Comparison of ENCODE assay signal across 26 mouse cellular contexts in the genomic region with DNA sequence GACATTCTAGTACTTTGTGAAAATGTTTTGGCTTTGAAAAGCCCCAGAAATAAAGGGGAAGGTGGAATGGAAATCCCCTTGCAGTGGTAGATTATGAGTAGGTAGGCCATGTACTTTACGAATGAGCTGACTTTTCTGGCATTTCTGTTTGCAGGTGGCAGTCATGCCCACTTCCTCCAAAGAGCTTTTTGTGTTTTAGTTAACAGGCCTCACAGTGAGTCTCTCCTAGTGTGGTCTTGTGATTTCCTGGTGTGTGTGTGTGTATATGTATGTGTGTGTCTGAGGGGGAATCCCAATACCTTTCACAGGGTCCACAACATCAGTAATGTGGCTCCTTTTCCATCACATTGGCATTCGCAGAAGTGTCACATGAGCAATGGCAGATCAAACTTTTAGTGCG.
DNase-seq lines count a peak whose midpoint lies in the region; ATAC-seq and TF ChIP-seq lines count a peak whose summit lies in the region.
"Had no signal": no experiment of that assay in that cellular context is flagged by ENCODE, and none has a peak within 500 bp of the region (broad histone marks: within the 10 kb centered on the region; RNA-seq: fewer than 3 reads in every experiment).

No protein-coding gene starts in this region.

- no peak for ATAC-seq in stomach, postnatal 0 days (ENCODE audit: low FRiP score, low TSS enrichment)
- ATAC-seq: hindbrain, postnatal 0 days; midbrain, embryonic 15.5 days; Patski had no signal

- peak; percentile 86 for DNase-seq in A20 (ENCODE audit: low read depth, low spot score)
- DNase-seq in CD4-positive helper T cell, adult 2 months (ENCODE audit: low read depth, low spot score): peak; percentile 61
- DNase-seq in induced T-regulatory cell, adult 2 months (ENCODE audit: low read depth): peak; percentile 70
- DNase-seq in splenic B cell, adult 2 months (ENCODE audit: low read depth, low spot score): peak; percentile 85
- no peak for DNase-seq in gastrocnemius, postnatal 4 days (ENCODE audit: low spot score in 2 of 2)
- no peak for DNase-seq in urinary bladder, postnatal 25 days (ENCODE audit: low spot score)
- no peak for DNase-seq in stomach, postnatal 0 days (ENCODE audit: low spot score)
- DNase-seq: adrenal gland, adult 8-10 months; cerebellum, adult 18-20 months; cerebellum, postnatal 14 days; gastrocnemius, adult 2 months; kidney, adult 11 months; kidney, postnatal 4 days; lung, postnatal 4 days; right cerebral cortex, adult 18-20 months; right cerebral cortex, postnatal 4 days had no signal

- no peak overlapping the region for H3K4me3 ChIP-seq in stomach, postnatal 0 days (ENCODE audit: low read depth, low read length)
- H3K4me3 ChIP-seq: gastrocnemius, adult 2 months; hindbrain, embryonic 10.5 days; limb, embryonic 15.5 days; liver, embryonic 15.5 days; lung, embryonic 15.5 days; midbrain, embryonic 15.5 days; myocyte had no signal

- no peaks in the 10 kb centered on the region for H3K36me3 ChIP-seq in splenic B cell, adult 2 months (ENCODE audit: control insufficient read depth, insufficient read depth, low read length, poor library complexity, severe bottlenecking)
- H3K36me3 ChIP-seq in stomach, postnatal 0 days (ENCODE audit: control insufficient read depth, insufficient read depth, low read length): no peaks in the 10 kb centered on the region
- H3K36me3 ChIP-seq: hindbrain, embryonic 10.5 days; liver, embryonic 15.5 days; lung, embryonic 15.5 days; midbrain, embryonic 15.5 days had no signal

- no peaks in the 10 kb centered on the region for H3K9me3 ChIP-seq in stomach, postnatal 0 days (ENCODE audit: control insufficient read depth, low read length)
- H3K9me3 ChIP-seq: G1E; hindbrain, embryonic 10.5 days; limb, embryonic 15.5 days; liver, embryonic 15.5 days; lung, embryonic 15.5 days; midbrain, embryonic 15.5 days had no signal

- no peak for TF ChIP-seq CTCF in stomach, postnatal 0 days (IDR thresholded peaks at IDR 0.05; ENCODE audit: low read depth)

- H3K4me2 ChIP-seq in stomach, postnatal 0 days (replicated peaks; ENCODE audit: low read depth): no peak overlapping the region
- H3K4me2 ChIP-seq: heart, embryonic 11.5 days; limb, embryonic 15.5 days; liver, embryonic 15.5 days; lung, embryonic 15.5 days; midbrain, embryonic 15.5 days had no signal

- TF ChIP-seq EP300 in stomach, postnatal 0 days (optimal IDR thresholded peaks at IDR 0.05): no peak

- H3K27ac ChIP-seq in stomach, postnatal 0 days (replicated peaks): no peak overlapping the region
- H3K27ac ChIP-seq: gastrocnemius, adult 2 months; hindbrain, embryonic 10.5 days; hindbrain, postnatal 0 days; limb, embryonic 15.5 days; liver, embryonic 15.5 days; lung, embryonic 15.5 days; midbrain, embryonic 15.5 days had no signal

- no peak overlapping the region for H3K9ac ChIP-seq in stomach, postnatal 0 days (ENCODE audit: low read length)
- H3K9ac ChIP-seq: limb, embryonic 15.5 days; liver, embryonic 15.5 days; lung, embryonic 15.5 days; midbrain, embryonic 15.5 days had no signal

- H3K4me1 ChIP-seq in stomach, postnatal 0 days (replicated peaks; ENCODE audit: control insufficient read depth, insufficient read depth): no peaks in the 10 kb centered on the region
- H3K4me1 ChIP-seq: hindbrain, embryonic 10.5 days; limb, embryonic 15.5 days; liver, embryonic 15.5 days; lung, embryonic 15.5 days; midbrain, embryonic 15.5 days had no signal

- H3K27me3 ChIP-seq in splenic B cell, adult 2 months (ENCODE audit: control insufficient read depth, insufficient read depth, low read length, poor library complexity, severe bottlenecking): no peaks in the 10 kb centered on the region
- H3K27me3 ChIP-seq in stomach, postnatal 0 days (ENCODE audit: control insufficient read depth, insufficient read depth, low read length): no peaks in the 10 kb centered on the region
- H3K27me3 ChIP-seq: limb, embryonic 15.5 days; liver, embryonic 15.5 days; lung, embryonic 15.5 days; midbrain, embryonic 15.5 days; Patski had no signal

- WGBS in stomach, postnatal 0 days: 88% methylated on average over 3 of the region's 3 CpGs

Comparison
In these comparisons a context has a peak if more than half of its experiments do, and no peak if none do; other contexts are left out.
1. DNase-seq: peak in A20 (single experiment), CD4-positive helper T cell, adult 2 months (single experiment), induced T-regulatory cell, adult 2 months (single experiment) and splenic B cell, adult 2 months (single experiment); none in gastrocnemius, postnatal 4 days (0 of 2), urinary bladder, postnatal 25 days (single experiment) and stomach, postnatal 0 days (single experiment).